Mouse (Mus musculus): ENCODE data around the gene Eif3d.

DNA sequence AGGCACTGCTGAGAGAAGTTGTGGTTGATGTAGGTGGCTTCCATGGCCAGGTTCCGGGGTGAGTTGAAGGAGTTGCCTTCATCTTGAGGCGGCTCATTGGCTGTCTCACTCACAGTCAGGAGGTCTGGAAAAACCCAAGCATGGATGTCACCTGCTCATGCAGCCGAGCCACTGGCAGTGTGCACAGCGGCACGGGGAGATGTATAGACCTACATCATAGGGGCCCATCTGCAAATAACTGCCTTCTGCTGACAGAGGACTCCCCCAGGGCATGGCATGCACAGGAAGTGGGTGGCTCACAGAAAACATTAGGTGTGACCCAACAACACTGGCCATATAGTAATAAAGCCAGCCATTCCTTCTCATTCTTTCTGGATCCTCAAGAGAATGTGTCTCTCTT, 8.2 kb downstream of the Eif3d start:
- no peak for TF ChIP-seq CTCF (IDR thresholded peaks at IDR 0.05 in 2 of 3, conservative IDR thresholded peaks at IDR 0.05 in 1 of 3; ENCODE audit: control insufficient read depth in 1 of 3, insufficient read depth in 1 of 3, low read depth in 2 of 3, low read length in 3 of 3, poor library complexity in 1 of 3, severe bottlenecking in 1 of 3)
- TF ChIP-seq TAL1 (IDR thresholded peaks at IDR 0.05; ENCODE audit: low read length) = no peak
- no peak for TF ChIP-seq GATA1 (IDR thresholded peaks at IDR 0.05; ENCODE audit: low read depth, low read length)
- no peak for TF ChIP-seq NRF1 (IDR thresholded peaks at IDR 0.05; ENCODE audit: insufficient read depth, low read depth, low read length, poor library complexity, severe bottlenecking)

Data from MEL (cell line).